Mouse (Mus musculus): ENCODE data around the gene G6pc. TPM values are rescaled to one million over a fixed set of nuclear protein-coding genes. Genes with fewer than 3 reads are reported as not detected.
"Not testable (repeated sequence)": the region's sequence is repeated elsewhere in the genome, so short reads cannot be mapped to it uniquely, and the experiment has no call there.

G6pc gene
- polyA plus RNA-seq (2012; rRNA removed): not detected in 2 replicates

- no peak for DNase-seq (ENCODE audit: extremely low spot score in 1 of 2, low spot score in 1 of 2)
These were observed at the start of gene G6pc for GRCm38 (mm10) chr11:101367326-101367935. Gene G6pc, plus strand, starts transcription at chr11:101367561.

- DNase-seq (ENCODE audit: extremely low spot score in 1 of 2, low spot score in 1 of 2): peak; percentile 33 to 79
These were observed 43.8 kb upstream of the G6pc start for GRCm38 (mm10) chr11:101323609-101324008.

DNA sequence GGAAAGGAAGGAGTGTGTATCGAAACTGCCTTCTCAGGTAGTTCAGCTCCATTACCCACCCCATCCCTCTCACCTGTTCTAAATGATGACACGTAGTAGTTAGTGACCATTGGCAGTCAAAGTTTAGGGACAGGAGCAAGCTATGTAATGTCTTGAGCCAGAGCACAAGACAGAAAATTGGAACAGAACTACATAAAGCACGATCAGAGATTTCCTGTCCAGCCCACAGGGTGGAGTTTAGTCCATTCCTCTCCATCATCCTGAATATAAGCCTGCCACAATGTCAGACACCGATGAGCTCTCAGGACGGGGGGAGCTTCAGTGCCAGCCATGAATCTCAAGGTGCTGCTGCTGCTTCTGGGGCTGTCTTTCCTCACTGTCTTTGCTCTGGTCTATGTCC is 42.6 kb upstream of the G6pc start, which contains the start of gene Aoc2:
Aoc2 (plus strand) TSS at position 301 of the 400 bp plus-strand sequence.
- no peak for DNase-seq (ENCODE audit: extremely low spot score in 1 of 2, low spot score in 1 of 2)

GRCm38 (mm10) chr11:101325201-101325600 is 42.2 kb upstream of the G6pc start:
- DNase-seq (ENCODE audit: extremely low spot score in 1 of 2, low spot score in 1 of 2): not testable (repeated sequence)

DNA sequence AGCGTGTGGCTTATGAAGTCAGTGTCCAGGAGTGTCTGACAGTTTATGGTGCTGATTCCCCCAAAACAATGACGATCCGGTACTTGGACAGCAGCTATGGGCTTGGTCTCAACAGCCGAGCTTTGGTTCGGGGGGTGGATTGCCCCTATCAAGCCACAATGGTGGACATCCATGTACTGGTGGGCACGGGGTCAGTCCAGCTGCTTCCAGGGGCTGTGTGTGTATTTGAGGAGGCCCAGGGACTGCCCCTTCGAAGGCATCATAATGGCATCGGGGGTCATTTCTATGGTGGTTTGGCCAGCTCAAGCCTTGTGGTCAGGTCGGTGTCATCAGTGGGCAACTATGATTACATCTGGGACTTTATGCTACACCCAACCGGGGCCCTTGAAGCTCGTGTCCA is 41.2 kb upstream of the G6pc start:
- no peak for DNase-seq (ENCODE audit: extremely low spot score in 1 of 2, low spot score in 1 of 2)

DNA sequence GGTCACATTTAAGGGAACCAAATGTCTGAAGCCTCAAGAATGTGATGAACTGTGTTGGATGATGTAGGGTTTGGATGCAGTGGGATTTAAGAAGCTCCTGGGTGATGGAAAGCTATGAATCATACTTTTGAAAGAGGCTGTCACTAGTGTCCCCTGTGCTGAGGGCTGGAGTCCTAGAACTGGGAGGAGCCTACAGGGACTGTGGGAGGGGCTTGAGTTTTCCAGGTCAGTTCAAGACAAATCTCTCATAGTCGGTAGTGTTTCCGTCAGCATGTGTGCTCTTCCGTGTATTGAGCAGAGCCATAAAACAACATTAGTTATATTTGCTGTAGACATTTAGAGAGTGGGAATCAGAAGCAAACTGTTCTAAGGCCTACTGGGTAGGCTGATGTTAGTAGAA is 40.0 kb upstream of the G6pc start:
- no peak for DNase-seq (ENCODE audit: extremely low spot score in 1 of 2, low spot score in 1 of 2)

- DNase-seq (ENCODE audit: extremely low spot score in 1 of 2, low spot score in 1 of 2): peak in 1 of 2 experiments; percentile 62
These were observed 38.3 kb upstream of the G6pc start for GRCm38 (mm10) chr11:101328941-101329635.

GRCm38 (mm10) chr11:101330371-101330924 is 36.9 kb upstream of the G6pc start, which contains the start of gene Aoc3:
Gene Aoc3, plus strand, starts transcription at chr11:101330605.
- DNase-seq (ENCODE audit: extremely low spot score in 1 of 2, low spot score in 1 of 2): no peak

GRCm38 (mm10) chr11:101330961-101331360 is 36.4 kb upstream of the G6pc start:
- not testable (repeated sequence) for DNase-seq (ENCODE audit: extremely low spot score in 1 of 2, low spot score in 1 of 2)

GRCm38 (mm10) chr11:101332537-101332936 is 34.8 kb upstream of the G6pc start:
- DNase-seq (ENCODE audit: extremely low spot score in 1 of 2, low spot score in 1 of 2): no peak

DNA sequence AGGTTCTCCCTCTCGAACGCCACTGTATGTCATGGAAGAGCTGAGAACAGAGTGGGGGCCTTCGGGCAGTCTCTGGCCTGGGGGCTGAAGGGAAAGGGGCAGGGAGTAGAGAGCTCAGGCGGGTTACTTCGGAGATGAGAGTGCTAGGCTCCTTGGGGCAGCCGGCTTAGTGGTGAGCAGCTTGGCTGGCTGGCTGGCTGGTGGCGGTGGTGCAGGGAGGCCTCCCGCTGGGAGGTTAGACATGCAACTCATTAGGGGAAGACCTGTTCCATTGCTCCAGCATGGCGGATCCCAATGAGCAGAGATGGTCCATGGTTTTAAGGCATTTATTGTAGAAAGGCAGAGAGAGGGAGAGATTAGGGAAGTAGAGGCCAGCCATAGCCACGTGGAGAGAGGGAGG is 33.3 kb upstream of the G6pc start:
- no peak for DNase-seq (ENCODE audit: extremely low spot score in 1 of 2, low spot score in 1 of 2)

DNA sequence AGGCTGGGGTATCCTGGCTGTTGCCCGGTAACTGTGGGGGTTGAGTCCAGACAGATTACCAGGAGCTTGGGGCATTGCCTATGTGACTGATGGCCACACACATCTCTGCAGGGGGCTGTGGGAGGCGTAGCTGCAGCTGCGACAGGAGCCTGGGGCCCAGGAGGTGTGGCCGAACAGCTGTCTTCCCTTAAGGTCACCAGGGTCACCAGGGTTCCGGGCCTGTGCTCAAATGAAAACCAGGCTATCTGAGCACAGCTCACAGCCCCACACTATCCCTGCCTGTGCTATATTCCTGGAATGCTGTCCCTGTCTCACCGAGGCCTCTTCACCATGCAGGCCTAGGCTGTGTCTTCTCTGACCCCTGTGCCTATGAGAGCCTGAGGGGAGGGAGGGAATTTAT is 32.8 kb upstream of the G6pc start:
- DNase-seq (ENCODE audit: extremely low spot score in 1 of 2, low spot score in 1 of 2): no peak

DNA sequence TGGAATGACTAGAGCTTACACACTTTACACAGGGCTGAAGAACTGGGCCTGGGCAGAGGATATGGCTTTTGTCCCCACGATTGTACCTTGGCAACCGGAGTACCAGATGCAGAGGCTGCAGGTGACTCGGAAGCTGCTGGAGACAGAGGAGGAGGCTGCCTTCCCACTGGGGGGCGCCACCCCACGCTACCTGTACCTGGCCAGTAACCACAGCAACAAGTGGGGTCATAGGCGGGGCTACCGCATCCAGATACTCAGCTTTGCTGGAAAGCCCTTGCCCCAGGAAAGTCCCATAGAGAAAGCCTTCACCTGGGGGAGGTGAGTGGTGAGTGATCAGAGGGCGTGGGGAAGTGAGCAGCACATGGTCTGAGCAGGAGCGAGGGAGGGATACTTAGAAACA is 31.7 kb upstream of the G6pc start:
- no peak for DNase-seq (ENCODE audit: extremely low spot score in 1 of 2, low spot score in 1 of 2)

DNA sequence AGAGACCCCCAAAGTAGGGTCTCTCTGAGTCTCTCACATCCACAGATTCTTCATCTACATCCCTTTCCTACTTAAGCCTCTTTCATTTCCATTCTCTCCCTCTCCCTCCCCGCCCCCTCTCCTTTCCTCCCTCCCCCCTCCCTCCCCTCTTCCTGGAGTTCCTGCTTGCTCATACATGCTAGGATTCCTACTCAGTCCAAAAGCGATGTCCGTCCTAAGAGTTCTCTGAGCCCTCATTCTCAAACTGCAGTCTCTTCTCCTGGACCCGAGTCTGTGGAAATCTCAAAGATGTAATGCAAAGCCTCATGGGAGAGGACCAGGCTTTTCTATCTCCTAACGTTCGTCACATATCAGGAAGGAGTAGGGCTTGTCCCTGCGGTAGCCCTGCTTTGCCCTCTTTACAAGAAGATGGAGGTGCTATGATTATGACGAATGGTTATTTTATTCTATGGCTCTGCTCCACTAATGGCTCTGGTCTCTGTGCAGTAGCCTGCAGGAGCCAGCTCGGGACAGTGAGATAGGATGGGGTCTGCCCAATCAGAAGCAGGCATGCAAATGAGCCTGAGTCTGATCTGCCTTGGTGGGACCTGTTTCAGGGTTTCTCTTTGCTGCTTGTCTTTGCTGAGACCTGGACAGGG is 29.1 kb upstream of the G6pc start:
- peak in 1 of 2 experiments; percentile 17 for DNase-seq (ENCODE audit: extremely low spot score in 1 of 2, low spot score in 1 of 2)

GRCm38 (mm10) chr11:101347083-101347775 is 20.1 kb upstream of the G6pc start:
- no peak for DNase-seq (ENCODE audit: extremely low spot score in 1 of 2, low spot score in 1 of 2)

DNA sequence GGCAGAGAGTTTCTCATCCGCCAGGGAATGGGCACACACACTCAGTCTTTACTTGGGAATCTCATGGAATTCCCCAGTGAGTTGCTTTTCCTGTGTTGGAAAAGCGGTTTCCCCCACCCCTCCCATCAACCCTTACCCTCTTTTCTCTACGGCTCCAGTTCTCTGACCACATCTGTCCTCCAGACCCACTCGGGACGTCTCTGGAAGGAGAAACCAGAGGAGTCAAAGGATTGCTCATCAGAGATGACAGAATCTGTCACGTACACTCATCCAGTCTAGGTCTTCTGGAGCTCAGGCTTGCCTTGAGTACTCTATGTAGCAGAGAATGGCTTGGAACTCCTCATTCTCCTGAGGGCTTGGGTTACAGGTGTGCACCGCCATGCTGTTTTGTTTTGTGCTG is 18.6 kb upstream of the G6pc start:
- DNase-seq (ENCODE audit: extremely low spot score in 1 of 2, low spot score in 1 of 2): no peak

GRCm38 (mm10) chr11:101349216-101349615 is 18.1 kb upstream of the G6pc start:
- no peak for DNase-seq (ENCODE audit: extremely low spot score in 1 of 2, low spot score in 1 of 2)

DNA sequence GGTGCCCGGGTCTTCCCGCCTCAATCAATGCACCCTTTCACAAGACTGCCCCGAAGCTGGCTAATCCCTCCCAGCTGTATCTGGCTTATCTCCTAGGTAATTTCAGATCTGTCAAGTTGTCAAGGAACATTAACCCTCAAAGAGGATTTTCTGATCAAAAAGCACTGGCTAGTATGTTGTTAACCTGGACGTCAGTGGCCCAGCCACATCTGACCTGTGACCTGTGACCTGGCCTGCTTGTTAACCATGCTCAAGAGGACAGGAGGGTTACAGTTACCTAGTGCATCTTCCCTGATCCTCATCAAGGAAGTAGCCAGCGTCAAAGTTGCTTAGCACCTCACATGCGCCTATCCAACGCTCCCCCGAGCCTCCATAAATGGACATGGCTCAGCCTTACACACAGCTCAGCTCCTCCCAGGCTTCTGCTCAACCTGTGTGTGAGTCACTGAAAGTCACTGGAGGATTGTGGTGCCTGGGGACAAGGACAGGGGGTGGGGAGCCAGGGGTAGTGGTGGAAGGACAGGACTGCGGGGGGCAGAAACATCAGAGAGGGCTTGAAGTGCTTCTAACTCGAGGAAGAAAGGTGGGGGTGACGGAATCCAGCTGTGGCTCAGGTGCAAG is 16.2 kb upstream of the G6pc start:
- DNase-seq (ENCODE audit: extremely low spot score in 1 of 2, low spot score in 1 of 2): no peak

GRCm38 (mm10) chr11:101351721-101352111 is 15.6 kb upstream of the G6pc start:
- DNase-seq (ENCODE audit: extremely low spot score in 1 of 2, low spot score in 1 of 2): no peak

- DNase-seq (ENCODE audit: extremely low spot score in 1 of 2, low spot score in 1 of 2): no peak
These were observed 13.9 kb upstream of the G6pc start for GRCm38 (mm10) chr11:101353436-101353835.
